ENCODE assay signal across 8 mouse cellular contexts in the genomic region with DNA sequence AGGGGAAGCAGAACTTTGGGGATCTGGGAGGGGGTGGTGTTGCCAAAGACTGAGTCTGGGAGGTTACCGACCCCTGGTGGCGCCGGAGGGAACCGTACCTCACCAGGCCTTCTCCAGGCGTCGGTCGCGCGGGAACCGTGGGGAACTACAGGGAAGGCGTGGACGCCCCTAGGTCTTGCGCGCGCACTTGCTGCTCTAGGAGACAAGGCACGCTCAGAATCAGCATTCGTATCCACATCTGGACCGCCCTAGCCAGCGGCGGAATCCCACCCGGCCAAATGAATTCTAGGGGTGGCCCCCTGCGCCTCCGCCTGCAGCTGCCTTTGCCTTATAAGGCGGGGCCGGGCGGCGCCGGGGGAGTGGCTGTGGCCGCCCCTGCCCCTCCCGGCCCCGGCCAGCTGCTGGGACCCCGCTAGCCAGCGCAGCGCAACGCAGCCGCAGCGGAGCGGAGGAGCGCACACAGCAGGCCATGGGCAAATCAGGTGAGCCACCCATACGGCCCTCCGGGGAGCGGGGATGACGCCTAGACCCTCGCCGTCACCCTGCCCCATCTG. TPM values are rescaled to one million over a fixed set of nuclear protein-coding genes. Genes with fewer than 3 reads are reported as not detected.
DNase-seq lines count a peak whose midpoint lies in the region; ATAC-seq and TF ChIP-seq lines count a peak whose summit lies in the region.

A gene (plus strand): TSS at position 110 of the 554 bp plus-strand sequence.

- H3K9ac ChIP-seq in heart, embryonic 13.5 days = peak within 1 kb of the TSS; percentile 85
- peak within 1 kb of the TSS; percentile 73 for H3K9ac ChIP-seq in liver, postnatal 0 days (replicated peaks)
- peak within 1 kb of the TSS; percentile 83 for H3K9ac ChIP-seq in neural tube, embryonic 12.5 days
- H3K9ac ChIP-seq in stomach, postnatal 0 days (ENCODE audit: low read length) = peak within 1 kb of the TSS; percentile 76

- no peaks in the 10 kb centered on the region for H3K36me3 ChIP-seq in heart, embryonic 13.5 days
- H3K36me3 ChIP-seq in liver, postnatal 0 days (replicated peaks; ENCODE audit: insufficient read depth, low read length) = no peaks in the 10 kb centered on the region
- no peaks in the 10 kb centered on the region for H3K36me3 ChIP-seq in neural tube, embryonic 12.5 days
- no peaks in the 10 kb centered on the region for H3K36me3 ChIP-seq in stomach, postnatal 0 days (ENCODE audit: control insufficient read depth, insufficient read depth, low read length)

- no peak for TF ChIP-seq EP300 in liver, postnatal 0 days (IDR thresholded peaks at IDR 0.05; ENCODE audit: low read depth)
- TF ChIP-seq EP300 in stomach, postnatal 0 days (optimal IDR thresholded peaks at IDR 0.05) = no peak

- peak; percentile 87 to 88 for DNase-seq in B cell, adult 2 months
- peak; percentile 77 for DNase-seq in adrenal gland, adult 2 months
- peak; percentile 74 for DNase-seq in fibroblast of lung, adult 2 months (ENCODE audit: low read depth)
- DNase-seq in kidney, postnatal 10 days = peak; percentile 91
- peak; percentile 93 for DNase-seq in liver, postnatal 0 days
- DNase-seq in stomach, postnatal 0 days (ENCODE audit: low spot score) = peak; percentile 89

- no peaks in the 10 kb centered on the region for H3K27me3 ChIP-seq in heart, embryonic 13.5 days (replicated peaks)
- no peaks in the 10 kb centered on the region for H3K27me3 ChIP-seq in liver, postnatal 0 days (ENCODE audit: insufficient read depth, low read length)
- no peaks in the 10 kb centered on the region; the same call in 1 of the 2 replicates for H3K27me3 ChIP-seq in neural tube, embryonic 12.5 days (replicated peaks)
- no peaks in the 10 kb centered on the region for H3K27me3 ChIP-seq in stomach, postnatal 0 days (ENCODE audit: control insufficient read depth, insufficient read depth, low read length)

- peak within 1 kb of the TSS; percentile 85 for H3K27ac ChIP-seq in heart, embryonic 13.5 days (replicated peaks)
- peak within 1 kb of the TSS; percentile 81 for H3K27ac ChIP-seq in liver, postnatal 0 days (ENCODE audit: low read depth)
- peak within 1 kb of the TSS; percentile 75 for H3K27ac ChIP-seq in neural tube, embryonic 12.5 days
- H3K27ac ChIP-seq in stomach, postnatal 0 days (replicated peaks) = peak within 1 kb of the TSS; percentile 90

- H3K4me2 ChIP-seq in heart, embryonic 13.5 days = peak within 1 kb of the TSS; percentile 96
- peak within 1 kb of the TSS; percentile 93 for H3K4me2 ChIP-seq in liver, postnatal 0 days (ENCODE audit: low read depth, low read length)
- peak within 1 kb of the TSS; percentile 92 for H3K4me2 ChIP-seq in neural tube, embryonic 12.5 days (replicated peaks)
- peak within 1 kb of the TSS; percentile 95 for H3K4me2 ChIP-seq in stomach, postnatal 0 days (replicated peaks; ENCODE audit: low read depth)

- H3K4me1 ChIP-seq in heart, embryonic 13.5 days = peaks cover 28% of the 10 kb centered on the region
- H3K4me1 ChIP-seq in liver, postnatal 0 days (ENCODE audit: insufficient read depth) = peaks cover 41% of the 10 kb centered on the region
- H3K4me1 ChIP-seq in neural tube, embryonic 12.5 days = peaks cover 14% of the 10 kb centered on the region
- H3K4me1 ChIP-seq in stomach, postnatal 0 days (replicated peaks; ENCODE audit: control insufficient read depth, insufficient read depth) = no peaks in the 10 kb centered on the region

- ATAC-seq in heart, embryonic 13.5 days (ENCODE audit: extremely low read depth, insufficient number of reproducible peaks, low FRiP score, low TSS enrichment) = peak; percentile 61
- peak; percentile 75 for ATAC-seq in liver, postnatal 0 days
- peak; percentile 86 for ATAC-seq in neural tube, embryonic 12.5 days (ENCODE audit: low FRiP score, low read depth)
- ATAC-seq in stomach, postnatal 0 days (ENCODE audit: low FRiP score, low TSS enrichment) = peak; percentile 89

- TF ChIP-seq CTCF in liver, postnatal 0 days (IDR thresholded peaks at IDR 0.05; ENCODE audit: low read depth) = peak; percentile 93
- TF ChIP-seq CTCF in stomach, postnatal 0 days (IDR thresholded peaks at IDR 0.05; ENCODE audit: low read depth) = peak; percentile 87

- H3K9me3 ChIP-seq in heart, embryonic 13.5 days = no peaks in the 10 kb centered on the region
- H3K9me3 ChIP-seq in liver, postnatal 0 days (ENCODE audit: low read length) = no peaks in the 10 kb centered on the region
- no peaks in the 10 kb centered on the region for H3K9me3 ChIP-seq in neural tube, embryonic 12.5 days
- H3K9me3 ChIP-seq in stomach, postnatal 0 days (ENCODE audit: control insufficient read depth, low read length) = no peaks in the 10 kb centered on the region

- H3K4me3 ChIP-seq in heart, embryonic 13.5 days = peak within 1 kb of the TSS; percentile 70
- H3K4me3 ChIP-seq in liver, postnatal 0 days (ENCODE audit: low read depth, low read length) = peak within 1 kb of the TSS; percentile 65
- peak within 1 kb of the TSS; percentile 76 for H3K4me3 ChIP-seq in neural tube, embryonic 12.5 days
- peak within 1 kb of the TSS; percentile 62 for H3K4me3 ChIP-seq in stomach, postnatal 0 days (ENCODE audit: low read depth, low read length)

- WGBS in heart, embryonic 13.5 days = under 1% methylated on average over 45 of the region's 45 CpGs
- 0% methylated on average over 38 of the region's 45 CpGs for WGBS in liver, postnatal 0 days (ENCODE audit: insufficient replicate concordance)
- WGBS in neural tube, embryonic 12.5 days = under 1% methylated on average over 45 of the region's 45 CpGs
- WGBS in stomach, postnatal 0 days = under 1% methylated on average over 45 of the region's 45 CpGs

RNA-seq across cellular contexts. Expression of the gene that starts here (rescaled TPM):
- total RNA-seq in adrenal gland, adult 2 months (2021) = 1 to 10 TPM; 3.9 to 4.4 TPM
- 2.3 and 3.2 TPM in 2 replicates for polyA plus RNA-seq in adrenal gland, adult 2 months (2012; rRNA removed)
- polyA plus RNA-seq in heart, embryonic 13.5 days (2015; fragmentation: Nextera tagmentation; extraction: Ambion mirVana) = 63.2 and 72.4 TPM in 2 replicates
- 19.4 and 20.4 TPM in 2 replicates for polyA plus RNA-seq in liver, postnatal 0 days (2015; fragmentation: Nextera tagmentation; extraction: Ambion mirVana)
- polyA plus RNA-seq in neural tube, embryonic 12.5 days (2016; fragmentation: Nextera tagmentation; extraction: Ambion mirVana) = 91.0 and 95.7 TPM in 2 replicates
- 43.4 and 46.4 TPM in 2 replicates for polyA plus RNA-seq in stomach, postnatal 0 days (2015; fragmentation: Nextera tagmentation; extraction: Ambion mirVana)

Comparison
In these comparisons a context has a peak if more than half of its experiments do, and no peak if none do; other contexts are left out.
1. Peak in every context shown above with its lines: DNase-seq, ATAC-seq, H3K4me3 ChIP-seq and H3K27ac ChIP-seq.